Mouse (Mus musculus) mature B cell (primary cell): Measurements from ENCODE around the gene Tgfbr3l.

Experiments used
- in situ Hi-C: fragments of 300-500 bp; cut with MboI; formaldehyde crosslinking; loops from 2 replicates; pipeline ENCODE4 v1.14.3; 2019

Tgfbr3l gene

GRCm38 (mm10) chr8:4265160-4265914, 17.3 kb downstream of the Tgfbr3l start:
- in situ Hi-C loops: no loop called here

GRCm38 (mm10) chr8:4267627-4268026, 19.6 kb downstream of the Tgfbr3l start:
- in situ Hi-C loops: no loop called here

GRCm38 (mm10) chr8:4269609-4270008, 21.6 kb downstream of the Tgfbr3l start:
- in situ Hi-C loops: no loop called here

- in situ Hi-C loops: no loop called here
These were observed 27.5 kb downstream of the Tgfbr3l start, which contains the start of gene Timm44 for GRCm38 (mm10) chr8:4275275-4276110. Timm44 (minus strand) TSS chr8:4275913.

- in situ Hi-C loops: no loop called here
These were observed 28.1 kb downstream of the Tgfbr3l start for GRCm38 (mm10) chr8:4276111-4276465.

- in situ Hi-C loops: no loop called here
These were observed 44.7 kb downstream of the Tgfbr3l start for GRCm38 (mm10) chr8:4292738-4293137.

GRCm38 (mm10) chr8:4297822-4298221, 49.8 kb downstream of the Tgfbr3l start:
- in situ Hi-C loops: no loop called here
